Mouse (Mus musculus) heart, embryonic 13.5 days (tissue): ENCODE data around the gene Rbm14. TPM values are rescaled to one million over a fixed set of nuclear protein-coding genes. Genes with fewer than 3 reads are reported as not detected.
"Not testable (repeated sequence)": the region's sequence is repeated elsewhere in the genome, so short reads cannot be mapped to it uniquely, and the experiment has no call there.

Experiments used
- ATAC-seq: fragments of 200-750 bp; cut with Nextera tagmentation; 2 replicates; pipeline ENCODE4 v1.8.0; 2017; ENCODE audit warnings: moderate TSS enrichment; ENCODE audit not compliant: insufficient number of reproducible peaks, low FRiP score, low TSS enrichment; ENCODE audit errors: extremely low read depth
- H3K27ac ChIP-seq: fragments of 300-500 bp; sonication (generic); replicated peaks from 2 replicates; pipeline ENCODE4 v1.5.1; 2015; ENCODE audit warnings: moderate library complexity, mild to moderate bottlenecking, inconsistent platforms
- H3K27me3 ChIP-seq: fragments of 300-500 bp; sonication (generic); replicated peaks from 2 replicates; pipeline ENCODE4 v1.6.1; 2015; ENCODE audit warnings: mild to moderate bottlenecking, inconsistent platforms
- H3K36me3 ChIP-seq: fragments of 300-500 bp; sonication (generic); 2 replicates; pipeline ENCODE4 v1.6.1; 2015; ENCODE audit warnings: mild to moderate bottlenecking, inconsistent platforms
- H3K4me1 ChIP-seq: fragments of 300-500 bp; sonication (generic); 2 replicates; pipeline ENCODE4 v1.6.1; 2015; ENCODE audit warnings: inconsistent platforms
- H3K4me2 ChIP-seq: fragments of 300-500 bp; sonication (generic); 2 replicates; pipeline ENCODE4 v1.6.1; 2015; ENCODE audit warnings: inconsistent platforms, mild to moderate bottlenecking, moderate library complexity
- H3K4me3 ChIP-seq: fragments of 300-500 bp; sonication (generic); 2 replicates; pipeline ENCODE4 v1.5.1; 2015; ENCODE audit warnings: moderate library complexity, mild to moderate bottlenecking, inconsistent platforms
- H3K9ac ChIP-seq: fragments of 300-500 bp; sonication (generic); 2 replicates; pipeline ENCODE4 v1.6.1; 2015; ENCODE audit warnings: inconsistent platforms, mild to moderate bottlenecking, moderate library complexity
- H3K9me3 ChIP-seq: fragments of 300-500 bp; sonication (generic); 2 replicates; pipeline ENCODE4 v1.6.1; 2016; ENCODE audit warnings: inconsistent platforms
- WGBS: fragments of 180-500 bp; shearing (Covaris S2); methylation state at CpG from one replicate; pipeline ENCODE4 v1.1.7; 2015; ENCODE audit warnings: mixed read lengths; 5-methylcytosine and 5-hydroxymethylcytosine counted together
- polyA plus RNA-seq: library from polyadenylated mRNA; unstranded; fragments of >200 nt; fragmentation: Nextera tagmentation; extraction: Ambion mirVana; gene quantifications from 2 replicates; pipeline ENCODE4 v1.2.1, GENCODE M21; 2015

Rbm14 gene
- polyA plus RNA-seq, 1 experiment from 2014 or later, result 48.4 TPM

DNA sequence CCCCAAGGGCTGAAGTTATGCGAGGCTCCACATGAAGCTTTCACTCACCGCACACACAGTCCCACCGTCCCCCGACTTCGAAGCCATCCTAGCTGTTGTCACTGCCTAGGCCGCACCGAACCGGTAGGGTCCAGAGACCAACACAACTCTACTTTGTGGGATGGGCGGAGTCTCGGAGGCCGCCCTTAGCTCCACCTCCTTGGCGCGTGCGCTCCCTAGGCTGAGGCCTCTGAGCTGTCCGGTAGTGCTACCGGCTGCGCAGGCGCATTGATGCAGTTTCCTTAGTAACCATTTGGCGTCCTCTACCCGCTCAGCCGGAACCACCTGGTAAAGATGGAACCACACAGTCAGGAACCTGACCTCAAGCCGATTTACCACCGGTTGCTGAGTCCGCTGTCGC, 27.7 kb upstream of the Rbm14 start, which contains the start of the genes Ccs and Ccdc87:
Ccs (minus strand) TSS at position 184 of the 400 bp plus-strand sequence.
Ccdc87 (plus strand) TSS at position 218 of the 400 bp plus-strand sequence.
- Histone ChIP-seq H3K4me1 (peaks cover 17% of the 10 kb centered on the region), H3K27me3 (peaks cover 41% of the 10 kb centered on the region), H3K4me2 (peak within 1 kb of the TSS; percentile 89), H3K4me3 (peak within 1 kb of the TSS; percentile 72), H3K9ac (peak within 1 kb of the TSS; percentile 90), H3K9me3 (no peaks in the 10 kb centered on the region), H3K27ac (peak within 1 kb of the TSS; percentile 43; the same call in 1 of the 2 replicates), H3K36me3 (0 out of 2 replicates have a peak, but pooled peaks cover 3% of the 10 kb centered on the region)
- WGBS, result under 1% methylated on average over 25 of the region's 25 CpGs
- ATAC-seq, result peak; percentile 95

DNA sequence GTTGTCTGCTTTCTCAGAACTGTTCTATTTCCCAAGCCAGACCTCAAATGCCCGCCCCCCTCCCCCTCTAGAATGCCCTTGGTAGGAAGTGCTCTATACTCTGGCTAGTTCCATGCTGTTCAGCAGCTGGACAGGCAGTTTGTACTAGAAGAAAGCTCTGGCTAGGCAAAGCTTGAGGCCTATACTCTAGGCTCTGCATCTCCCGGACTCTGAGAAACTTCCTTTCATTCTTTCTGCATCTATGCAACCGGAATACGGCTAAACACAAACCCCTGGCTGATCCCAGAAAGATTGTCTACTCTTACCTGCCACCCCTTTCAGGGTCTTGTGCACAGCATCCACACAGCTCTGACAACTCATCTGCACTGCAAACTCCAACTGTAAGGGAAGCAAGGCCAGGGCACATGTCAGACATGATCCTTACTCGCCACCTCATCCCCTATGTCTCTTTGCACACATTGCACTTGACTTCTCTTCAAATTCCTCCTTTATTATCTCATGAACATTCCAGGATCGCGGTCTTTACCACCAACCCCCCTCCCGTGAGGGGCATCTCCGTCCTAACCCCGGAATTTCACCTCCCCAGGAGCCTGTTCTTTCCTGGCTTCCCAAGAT, 27.2 kb upstream of the Rbm14 start:
- no peak for ATAC-seq

DNA sequence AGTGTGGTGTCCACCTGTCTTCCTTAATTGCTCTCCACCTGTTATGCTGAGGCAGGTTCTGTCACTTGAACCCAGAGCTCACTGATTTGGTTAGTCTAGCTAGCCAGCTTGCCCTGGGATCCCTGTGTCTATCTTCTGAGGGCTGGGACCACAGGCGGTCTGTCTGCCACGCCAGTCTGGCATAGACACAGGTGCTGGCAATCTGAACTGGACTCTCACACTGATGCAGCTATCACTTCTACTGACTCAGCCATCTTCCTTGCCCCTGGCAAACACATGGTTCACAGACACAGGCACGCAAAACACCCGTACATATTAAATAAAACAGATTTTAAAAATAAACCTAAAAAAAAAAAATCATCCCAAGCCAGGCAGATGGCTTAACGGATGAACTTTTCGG, 25.6 kb upstream of the Rbm14 start:
- H3K9ac ChIP-seq, result no peak overlapping the region
- no peak overlapping the region for H3K4me3 ChIP-seq
- H3K4me2 ChIP-seq, result no peak overlapping the region
- peaks cover 17% of the 10 kb centered on the region for H3K4me1 ChIP-seq
- peaks cover 26% of the 10 kb centered on the region for H3K27me3 ChIP-seq
- no peak for ATAC-seq
- 89% methylated on average over 6 of the region's 6 CpGs for WGBS
- H3K9me3 ChIP-seq, result no peaks in the 10 kb centered on the region
- no peak overlapping the region for H3K27ac ChIP-seq
- peaks cover 15% of the 10 kb centered on the region for H3K36me3 ChIP-seq

More for the DNA sequence above, 27.2 kb upstream of the Rbm14 start:
- 25% methylated on average over 10 of the region's 10 CpGs for WGBS
- Histone ChIP-seq H3K36me3 (0 out of 2 replicates have a peak, but pooled peaks cover 3% of the 10 kb centered on the region), H3K4me3 (peak overlapping the region; percentile 72), H3K9me3 (no peaks in the 10 kb centered on the region), H3K27me3 (peaks cover 41% of the 10 kb centered on the region), H3K4me1 (peaks cover 17% of the 10 kb centered on the region), H3K4me2 (peak overlapping the region; percentile 89), H3K27ac (peak overlapping the region; percentile 43; the same call in 1 of the 2 replicates), H3K9ac (peak overlapping the region; percentile 90)

DNA sequence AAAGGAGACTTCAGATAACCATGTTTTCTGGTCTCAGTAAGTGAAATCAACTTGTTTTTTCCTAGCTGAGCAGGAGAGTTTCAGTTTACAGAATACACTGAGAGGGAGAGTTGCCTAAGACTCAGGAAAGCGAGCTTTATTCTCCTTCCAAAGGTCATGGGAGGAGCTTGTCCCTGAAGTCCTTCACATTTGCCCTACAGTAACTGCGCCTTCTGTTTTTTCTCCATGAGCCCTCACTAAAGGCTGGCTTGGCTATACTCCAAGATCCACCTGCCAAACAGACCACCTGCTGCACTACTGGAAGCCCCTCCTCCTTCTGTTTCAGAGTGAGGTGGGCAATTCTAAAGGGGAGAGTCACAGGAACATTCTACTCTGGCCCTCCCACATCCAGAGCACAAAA, 24.7 kb upstream of the Rbm14 start:
- H3K4me1 ChIP-seq, result peaks cover 17% of the 10 kb centered on the region
- no peak overlapping the region for H3K4me3 ChIP-seq
- peaks cover 17% of the 10 kb centered on the region for H3K27me3 ChIP-seq
- peaks cover 23% of the 10 kb centered on the region for H3K36me3 ChIP-seq
- no peak for ATAC-seq
- no peaks in the 10 kb centered on the region for H3K9me3 ChIP-seq
- H3K4me2 ChIP-seq, result no peak overlapping the region
- 87% methylated on average over 2 of the region's 2 CpGs for WGBS
- H3K27ac ChIP-seq, result no peak overlapping the region
- H3K9ac ChIP-seq, result no peak overlapping the region

DNA sequence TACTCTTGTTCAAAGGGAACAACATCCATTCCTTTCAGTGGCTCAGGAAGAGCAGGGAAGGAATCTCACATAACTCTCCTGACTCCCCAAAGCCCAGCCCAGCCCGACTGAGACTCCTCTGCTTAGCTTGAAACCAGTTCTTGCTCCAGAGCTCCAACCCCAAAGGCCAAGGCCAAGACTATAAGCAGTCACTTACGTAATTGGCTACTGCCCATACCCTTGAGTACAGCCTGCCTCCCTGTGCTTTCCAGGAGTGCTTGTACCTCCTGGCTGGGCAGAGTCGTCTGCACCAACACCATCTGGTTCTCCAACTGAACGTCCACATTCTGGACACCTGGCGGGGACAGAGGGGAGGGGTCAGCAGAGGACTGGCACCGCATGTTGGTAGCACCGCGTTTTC, 22.5 kb upstream of the Rbm14 start:
- Histone ChIP-seq H3K36me3 (peaks cover 36% of the 10 kb centered on the region), H3K9me3 (no peaks in the 10 kb centered on the region), H3K4me2 (no peak overlapping the region), H3K9ac (no peak overlapping the region), H3K27ac (no peak overlapping the region), H3K27me3 (no peaks in the 10 kb centered on the region), H3K4me1 (peaks cover 11% of the 10 kb centered on the region), H3K4me3 (no peak overlapping the region)
- ATAC-seq, result no peak
- 78% methylated on average over 8 of the region's 8 CpGs for WGBS

DNA sequence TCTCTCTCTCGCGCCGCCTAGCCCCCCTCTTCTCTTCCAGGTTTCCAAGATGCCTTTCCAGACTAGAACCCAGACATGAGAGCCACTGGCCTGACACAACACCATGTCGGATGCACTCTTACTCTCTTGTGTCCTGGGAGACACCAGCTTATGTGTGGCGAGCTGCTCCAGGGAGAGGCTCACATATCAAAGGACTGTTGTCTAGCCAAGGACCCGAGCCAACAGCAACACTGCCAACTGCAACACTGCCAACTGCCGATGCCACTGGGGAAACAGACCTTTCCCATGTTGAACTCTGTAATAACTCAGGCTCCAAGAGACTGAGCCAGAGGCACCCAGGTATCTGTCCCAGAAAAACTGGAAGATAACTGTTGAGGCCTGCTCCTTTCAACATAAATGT, 17.7 kb upstream of the Rbm14 start:
- H3K4me2 ChIP-seq, result no peak overlapping the region
- H3K4me1 ChIP-seq, result no peaks in the 10 kb centered on the region
- H3K27ac ChIP-seq, result no peak overlapping the region
- ATAC-seq, result no peak
- H3K9ac ChIP-seq, result no peak overlapping the region
- H3K4me3 ChIP-seq, result no peak overlapping the region
- no peaks in the 10 kb centered on the region for H3K27me3 ChIP-seq
- 58% methylated on average over 7 of the region's 7 CpGs for WGBS
- H3K36me3 ChIP-seq, result peaks cover 69% of the 10 kb centered on the region
- no peaks in the 10 kb centered on the region for H3K9me3 ChIP-seq

DNA sequence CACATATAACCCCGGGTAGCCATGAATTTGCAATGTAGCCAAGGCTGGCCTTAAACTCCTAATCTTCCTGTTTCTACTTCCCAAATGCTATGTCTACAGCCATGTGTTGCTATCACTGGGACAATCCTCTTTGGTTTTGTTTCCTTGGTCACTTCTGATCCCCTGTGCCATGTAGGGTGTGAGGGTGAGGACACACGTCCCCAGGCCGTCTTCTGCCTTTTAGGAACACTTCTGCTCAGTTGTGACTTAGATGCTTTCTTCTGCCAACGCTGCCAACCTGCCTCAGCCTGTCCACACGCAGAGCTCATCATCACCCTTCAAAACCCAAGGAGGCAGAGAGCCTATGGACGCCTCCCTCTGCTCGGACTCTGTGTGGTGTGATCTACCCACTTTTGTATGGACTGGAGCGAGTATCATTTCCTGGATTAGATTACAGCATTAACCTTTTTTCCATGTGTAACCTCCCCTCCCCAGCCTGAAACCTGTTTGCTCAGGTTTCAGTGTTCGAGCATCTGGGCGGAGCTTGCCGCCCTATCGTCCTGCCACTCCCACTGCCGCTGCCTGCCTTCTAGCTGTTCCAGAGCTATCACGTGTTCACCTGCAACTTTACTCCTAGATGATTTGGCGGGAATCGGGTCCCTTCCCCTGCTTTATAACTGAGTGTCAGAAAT, 17.1 kb upstream of the Rbm14 start:
- no peak overlapping the region for H3K4me2 ChIP-seq
- H3K36me3 ChIP-seq, result peaks cover 71% of the 10 kb centered on the region
- H3K4me1 ChIP-seq, result no peaks in the 10 kb centered on the region
- no peaks in the 10 kb centered on the region for H3K27me3 ChIP-seq
- ATAC-seq, result no peak
- no peak overlapping the region for H3K4me3 ChIP-seq
- H3K9ac ChIP-seq, result no peak overlapping the region
- H3K9me3 ChIP-seq, result no peaks in the 10 kb centered on the region
- WGBS, result 52% methylated on average over 16 of the region's 16 CpGs
- no peak overlapping the region for H3K27ac ChIP-seq

DNA sequence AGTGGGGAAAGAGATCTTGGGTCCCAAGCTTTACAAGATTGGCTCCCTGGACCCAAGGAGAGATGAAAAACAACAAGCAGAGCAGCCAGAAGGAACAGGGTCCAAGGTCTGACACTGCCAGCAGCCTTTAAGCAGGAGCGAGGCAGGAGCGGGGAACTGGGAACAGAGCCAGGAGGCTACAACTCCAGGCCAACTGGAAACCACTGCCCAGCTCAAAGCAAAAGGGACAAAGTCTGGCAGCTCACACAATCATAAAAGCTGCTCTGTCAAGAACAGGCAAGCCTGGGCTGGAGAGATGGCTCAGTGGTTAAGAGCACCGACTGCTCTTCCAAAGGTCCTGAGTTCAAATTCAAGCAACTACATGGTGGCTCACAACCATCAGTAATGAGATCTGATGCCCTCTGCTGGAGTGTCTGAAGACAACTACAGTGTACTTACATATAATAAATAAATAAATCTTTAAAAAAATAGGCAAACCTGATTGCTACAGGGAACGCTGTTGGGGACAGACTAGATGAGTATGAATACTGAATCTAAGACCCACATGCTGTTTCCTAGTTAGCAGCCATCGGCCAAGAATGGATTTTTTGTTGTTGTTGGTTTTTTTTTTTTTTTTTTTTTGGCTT, 9.4 kb upstream of the Rbm14 start:
- no peak for ATAC-seq
- 60% methylated on average over 5 of the region's 5 CpGs for WGBS
- Histone ChIP-seq H3K4me3 (no peak overlapping the region), H3K27me3 (no peaks in the 10 kb centered on the region), H3K9me3 (no peaks in the 10 kb centered on the region), H3K9ac (no peak overlapping the region), H3K36me3 (peaks cover 18% of the 10 kb centered on the region), H3K27ac (no peak overlapping the region), H3K4me1 (0 out of 2 replicates have a peak, but pooled peaks cover 5% of the 10 kb centered on the region), H3K4me2 (no peak overlapping the region)

DNA sequence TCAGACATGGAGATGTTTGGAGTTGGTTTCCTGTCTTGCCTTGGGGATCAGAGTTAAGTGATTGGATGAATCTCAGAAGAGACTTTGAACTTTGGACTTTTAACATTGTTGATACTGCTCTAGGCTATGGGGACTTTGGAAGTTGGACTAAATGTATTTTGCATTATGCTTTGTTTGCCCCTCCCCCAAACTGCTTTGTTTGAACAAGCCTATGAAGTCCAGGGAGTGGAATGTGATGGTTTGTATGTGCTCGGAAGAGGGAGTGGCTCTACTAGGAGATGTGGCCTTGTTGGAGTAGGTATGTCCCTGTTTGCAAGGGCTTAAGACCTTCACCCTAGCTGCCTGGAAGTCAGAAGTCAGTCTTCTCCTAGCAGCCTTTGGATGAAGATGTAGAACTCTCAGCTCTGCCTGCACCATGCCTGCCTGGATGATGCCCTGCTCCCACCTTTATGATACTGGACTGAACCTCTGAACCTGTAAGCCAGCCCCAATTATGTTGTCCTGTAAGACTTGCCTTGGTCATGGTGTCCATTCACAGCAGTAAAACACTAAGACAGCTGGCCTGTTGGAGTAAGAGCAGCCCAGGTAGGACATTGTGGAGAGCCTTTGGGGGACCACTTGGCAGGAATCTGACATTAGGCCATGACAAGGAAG, 5.9 kb upstream of the Rbm14 start:
- WGBS, result 60% methylated on average over 1 of the region's 1 CpGs
- no peak for ATAC-seq
- Histone ChIP-seq H3K27me3 (no peaks in the 10 kb centered on the region), H3K4me1 (0 out of 2 replicates have a peak, but pooled peaks cover 6% of the 10 kb centered on the region), H3K4me2 (no peak overlapping the region), H3K4me3 (no peak overlapping the region), H3K36me3 (no peaks in the 10 kb centered on the region), H3K9ac (no peak overlapping the region), H3K9me3 (no peaks in the 10 kb centered on the region), H3K27ac (no peak overlapping the region)

DNA sequence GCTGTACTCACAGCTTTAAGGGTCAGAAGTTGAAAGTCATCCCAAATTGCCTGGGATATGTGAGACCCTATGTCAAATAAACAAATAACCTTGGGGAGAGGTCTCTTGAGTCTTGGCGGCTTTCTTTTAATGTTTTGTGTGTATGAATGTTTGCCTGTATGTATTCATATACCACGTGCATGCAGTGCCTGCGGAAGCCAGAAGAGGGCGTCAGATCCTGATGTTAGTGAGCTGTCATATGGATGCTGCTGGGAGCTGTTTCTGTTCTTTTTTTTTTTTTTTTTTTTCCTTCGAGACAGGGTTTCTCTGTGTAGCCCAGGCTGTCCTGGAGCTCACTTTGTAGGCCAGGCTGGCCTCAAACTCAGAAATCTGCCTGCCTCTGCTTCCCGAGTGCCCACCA, 1.6 kb upstream of the Rbm14 start:
- no peaks in the 10 kb centered on the region for H3K9me3 ChIP-seq
- H3K9ac ChIP-seq, result no peak overlapping the region
- H3K4me3 ChIP-seq, result no peak overlapping the region
- no peak overlapping the region for H3K27ac ChIP-seq
- no peak for ATAC-seq
- 73% methylated on average over 6 of the region's 6 CpGs for WGBS
- peaks cover 23% of the 10 kb centered on the region for H3K4me1 ChIP-seq
- H3K36me3 ChIP-seq, result no peaks in the 10 kb centered on the region
- H3K4me2 ChIP-seq, result no peak overlapping the region
- no peaks in the 10 kb centered on the region for H3K27me3 ChIP-seq

DNA sequence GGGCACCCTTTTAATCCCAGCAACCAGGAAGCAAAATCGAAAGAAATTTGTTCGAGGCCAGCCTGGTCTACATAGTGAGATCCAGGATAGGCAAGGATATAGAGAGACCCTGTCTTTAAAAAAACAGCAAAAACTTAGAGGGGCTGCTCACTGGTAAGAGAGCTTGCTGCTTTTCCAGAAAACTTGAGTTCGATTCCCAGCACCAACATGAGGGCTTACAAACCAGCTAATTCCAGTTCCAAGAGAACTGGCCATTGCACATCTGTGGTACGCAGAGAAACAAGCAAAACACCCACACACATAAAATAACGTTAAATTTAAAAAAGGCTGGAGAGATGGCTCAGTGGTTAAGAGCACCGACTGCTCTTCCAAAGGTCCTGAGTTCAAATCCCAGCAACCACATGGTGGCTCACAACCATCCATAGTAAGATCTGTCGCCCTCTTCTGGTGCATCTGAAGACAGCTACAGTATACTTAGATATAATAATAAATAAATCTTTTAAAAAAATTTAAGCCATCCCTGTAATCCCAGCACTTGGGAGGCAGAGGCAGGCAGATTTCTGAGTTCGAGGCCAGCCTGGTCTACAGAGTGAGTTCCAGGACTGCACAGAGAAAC, 1.0 kb upstream of the Rbm14 start:
- not testable (repeated sequence) for ATAC-seq, H3K27me3 ChIP-seq, H3K9me3 ChIP-seq, H3K36me3 ChIP-seq
- Histone ChIP-seq H3K4me1 (peaks cover 28% of the 10 kb centered on the region), H3K4me2 (peak overlapping the region; percentile 96), H3K27ac (peak overlapping the region; percentile 96), H3K4me3 (peak overlapping the region; percentile 94), H3K9ac (peak overlapping the region; percentile 90)
- 70% methylated on average over 8 of the region's 8 CpGs for WGBS
